Mouse (Mus musculus) thymus, postnatal 4 days (tissue): ENCODE measurements around the gene Shb.

Source experiments
- DNase-seq: peaks from one replicate; pipeline ENCODE4 v3.0.0; 2021

Gene Shb

DNA sequence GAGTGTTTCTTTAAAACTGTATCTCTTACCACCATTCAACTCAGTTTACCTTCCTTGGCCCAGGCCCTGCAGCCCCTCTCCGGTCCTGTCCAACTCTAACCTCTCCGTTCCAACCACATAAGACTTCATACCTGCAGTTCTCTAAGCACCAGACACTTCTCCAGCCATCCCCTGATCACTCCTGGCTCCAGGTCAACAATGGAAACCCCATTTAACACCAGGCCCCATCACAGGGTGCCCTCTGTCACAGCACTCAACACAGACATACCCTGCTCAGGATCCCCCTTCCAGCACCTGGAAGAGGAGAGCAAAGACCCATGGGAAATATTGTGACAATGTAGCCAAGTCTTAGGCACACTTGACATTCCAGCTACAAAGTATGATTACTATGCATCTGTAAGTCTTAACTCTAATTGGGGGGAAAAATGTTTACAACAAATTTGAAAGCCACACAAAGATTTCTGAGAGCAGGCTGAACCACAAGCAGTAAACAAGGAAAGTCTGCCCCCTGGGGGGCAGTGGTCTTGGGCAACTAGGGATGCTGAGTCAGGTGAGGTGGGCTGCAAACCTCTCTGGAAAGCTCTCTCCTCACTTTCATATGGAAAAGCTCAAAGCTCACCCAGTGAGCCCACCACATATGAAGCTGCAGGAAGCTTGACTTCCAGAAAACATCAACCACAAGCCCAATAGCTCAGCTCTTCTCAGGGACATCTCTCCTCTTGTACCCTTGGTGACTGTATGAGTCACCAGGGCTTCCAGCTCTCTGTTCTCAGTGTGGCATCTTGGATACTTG lies 4.5 kb downstream of the Shb start:
- peak; percentile 53 for DNase-seq

DNA sequence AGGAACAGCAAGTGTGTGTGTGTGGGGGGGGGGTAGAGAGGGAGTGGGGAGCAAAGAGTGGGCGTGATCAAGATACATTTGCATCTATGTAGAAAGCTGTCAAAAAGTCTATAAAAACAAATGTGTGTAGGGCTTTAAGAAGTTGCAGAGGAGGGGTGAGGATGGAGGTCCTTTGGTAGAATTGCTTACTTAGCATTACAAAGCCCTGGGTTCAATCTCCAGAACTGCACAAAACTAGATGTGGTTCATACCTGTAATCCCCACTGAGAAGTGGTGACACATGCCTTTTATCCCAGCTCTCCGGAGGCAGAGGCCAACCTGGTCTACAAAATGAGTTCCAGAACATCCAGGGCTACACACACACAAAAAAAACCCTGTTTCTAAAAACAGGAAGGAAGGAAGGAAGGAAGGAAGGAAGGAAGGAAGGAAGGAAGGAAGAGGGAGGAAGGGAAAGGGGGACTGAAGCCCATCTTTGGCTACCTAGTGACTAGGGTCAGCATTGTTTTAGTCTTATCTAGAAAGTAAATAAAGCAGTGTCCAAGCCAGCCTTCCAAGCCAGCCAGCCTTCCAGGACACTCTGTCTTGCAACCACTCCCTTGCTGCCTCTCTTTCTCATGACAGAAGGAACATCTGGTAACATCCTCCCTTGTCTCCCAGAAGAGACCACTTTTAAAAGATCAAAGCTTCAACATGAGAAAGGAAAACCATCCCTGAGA lies 5.3 kb downstream of the Shb start:
- DNase-seq = no peak

DNA sequence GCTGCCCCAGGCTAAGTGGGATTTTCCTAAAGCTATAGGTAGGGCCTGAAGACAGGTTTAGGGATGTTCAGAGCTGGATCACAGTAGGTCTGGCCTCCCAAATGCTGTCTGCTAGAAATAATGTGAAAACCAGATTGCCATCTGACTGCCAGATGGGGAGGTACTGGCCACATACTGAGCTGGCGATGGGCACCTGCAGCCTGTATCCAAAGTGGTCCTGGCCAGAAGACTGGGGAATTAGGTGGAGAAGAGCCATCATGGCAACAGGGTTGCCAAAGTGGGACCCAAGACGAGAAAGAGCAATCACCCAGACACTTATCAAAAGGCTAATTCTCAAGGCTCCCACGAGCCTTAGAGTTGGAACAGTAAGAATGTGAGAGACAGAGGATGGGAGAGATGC lies 6.1 kb downstream of the Shb start:
- no peak for DNase-seq

DNA sequence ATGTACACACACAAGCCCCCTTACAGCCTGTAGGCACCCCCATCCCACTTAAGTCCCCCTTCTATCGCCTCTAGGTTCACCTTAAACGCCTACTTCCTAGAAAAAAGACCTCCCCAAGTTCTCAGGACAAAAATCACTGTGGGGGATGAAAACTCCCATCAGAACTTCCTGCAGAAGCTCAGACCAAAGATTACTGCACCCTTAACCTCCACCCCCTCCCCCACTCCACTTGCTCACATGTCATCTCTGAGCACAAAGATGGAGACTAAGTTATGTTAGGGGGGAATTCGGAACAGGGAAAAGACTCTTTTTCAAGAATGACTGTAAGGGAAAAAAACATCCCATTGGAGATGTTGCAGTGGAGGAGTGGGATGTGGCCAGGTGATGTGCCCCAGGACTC lies 6.7 kb downstream of the Shb start:
- DNase-seq = no peak

DNA sequence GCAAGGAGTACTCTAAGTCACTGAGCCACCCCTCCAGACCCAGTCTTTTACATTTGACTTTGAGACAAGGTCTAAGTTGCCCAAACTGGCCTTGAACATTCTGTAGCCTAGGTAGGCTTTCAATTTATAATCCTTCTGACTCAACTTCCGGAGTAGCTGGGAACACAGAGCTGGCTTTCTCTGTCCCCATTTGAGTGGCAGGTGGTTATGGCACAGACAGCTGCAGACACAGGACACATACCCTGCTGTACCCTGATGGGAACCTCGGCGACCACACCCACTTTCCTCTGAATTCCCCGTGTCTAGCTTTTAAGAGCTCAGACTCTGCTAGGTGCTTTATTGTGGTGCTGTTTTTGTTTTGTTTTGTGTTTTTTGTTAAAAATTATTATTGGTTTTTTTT lies 7.7 kb downstream of the Shb start:
- DNase-seq = no peak

DNA sequence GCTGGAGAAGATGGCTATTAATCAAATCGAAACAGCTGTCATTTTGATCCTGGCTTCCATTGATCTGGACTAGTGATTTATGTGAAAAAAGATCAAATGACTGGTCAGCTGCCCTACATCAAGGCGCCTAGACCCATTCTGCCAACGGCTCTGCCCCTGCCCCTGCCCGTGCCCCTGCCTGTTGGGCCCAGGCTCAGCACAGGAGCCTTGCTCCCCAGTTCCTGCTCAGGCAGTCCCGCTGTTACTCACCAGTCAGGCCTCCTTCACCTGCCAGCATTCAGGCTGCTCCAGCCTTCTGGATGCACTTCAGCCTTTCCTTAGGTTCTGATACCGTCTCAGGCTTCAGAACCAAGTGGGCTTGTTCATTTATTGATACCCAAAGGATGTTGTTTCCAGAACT lies 8.9 kb downstream of the Shb start:
- DNase-seq = no peak

DNA sequence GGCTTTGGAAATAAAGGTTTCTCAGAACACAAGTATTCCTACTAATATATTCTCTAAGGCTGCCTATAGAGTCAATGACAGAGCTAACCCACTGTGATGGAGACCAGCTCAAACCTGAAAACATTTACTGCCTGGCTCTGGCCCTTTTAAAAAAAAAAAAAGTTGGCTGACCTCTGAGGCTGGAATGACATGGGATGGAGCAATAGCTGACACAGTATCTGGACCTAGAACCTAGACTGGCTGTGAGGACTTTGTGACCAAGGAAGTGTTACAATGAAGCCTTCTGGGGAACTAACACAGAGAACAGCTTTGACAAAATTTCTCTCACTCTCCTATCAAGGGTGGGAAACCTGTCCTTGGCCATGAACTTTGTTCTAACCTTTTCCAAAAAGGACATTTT lies 9.3 kb downstream of the Shb start:
- DNase-seq = no peak

DNA sequence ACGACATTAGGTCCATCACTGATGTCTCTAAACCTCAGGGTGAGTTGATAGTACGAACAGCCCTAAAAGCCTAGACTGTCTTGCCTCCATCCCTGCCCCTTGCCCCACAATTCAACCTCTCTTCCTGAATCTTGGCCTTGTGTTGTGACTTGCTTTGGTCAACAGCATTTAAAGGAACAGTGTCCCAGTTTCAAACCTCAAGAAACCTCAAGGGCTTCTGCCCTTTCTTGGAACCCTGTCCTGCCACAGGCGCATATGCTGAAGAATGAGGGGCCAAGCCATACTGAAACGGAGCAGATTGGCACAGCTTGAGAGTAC lies 9.7 kb downstream of the Shb start:
- DNase-seq = no peak

DNA sequence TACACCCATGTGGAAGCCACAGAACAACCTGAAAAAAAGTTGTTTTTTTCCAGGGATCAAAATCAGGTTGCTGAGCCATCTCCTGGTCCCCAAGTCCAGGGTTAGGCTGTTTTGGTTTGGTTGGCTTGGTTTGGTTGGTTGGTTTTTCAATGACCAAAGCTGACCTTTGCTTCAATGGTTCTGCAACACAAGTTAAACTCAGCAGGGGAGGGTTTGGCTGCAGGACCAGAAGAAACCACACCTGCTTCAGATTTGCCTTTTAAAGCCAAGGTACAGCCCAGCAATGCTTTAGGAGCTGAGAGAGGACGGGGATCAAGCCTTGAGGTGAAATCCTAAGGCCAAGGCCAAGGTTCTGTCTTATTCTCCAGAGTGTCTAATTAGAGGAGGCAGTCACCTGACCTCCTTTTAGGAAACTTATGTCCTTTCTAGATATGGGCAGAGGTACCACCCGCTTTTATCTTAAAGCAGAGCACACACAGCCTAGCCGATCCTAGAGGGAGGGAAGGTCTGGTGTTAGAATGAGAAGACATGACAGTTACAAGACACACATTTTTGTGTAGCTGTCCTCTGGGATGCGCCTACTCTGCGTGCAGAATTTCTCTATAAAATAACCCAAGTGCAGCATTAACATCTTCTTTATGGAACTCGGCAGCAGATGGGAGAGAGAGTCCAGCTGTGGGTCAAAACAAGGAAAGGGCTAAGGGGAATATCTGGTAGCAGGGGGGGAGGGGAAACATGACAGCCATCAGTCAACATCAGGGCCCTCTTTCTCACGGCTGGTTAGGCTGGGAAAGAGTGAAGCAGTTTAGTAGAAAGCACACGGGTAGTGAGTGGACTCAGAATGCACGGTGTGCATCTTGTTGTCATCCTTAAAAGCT lies 10.3 kb downstream of the Shb start:
- no peak for DNase-seq

DNA sequence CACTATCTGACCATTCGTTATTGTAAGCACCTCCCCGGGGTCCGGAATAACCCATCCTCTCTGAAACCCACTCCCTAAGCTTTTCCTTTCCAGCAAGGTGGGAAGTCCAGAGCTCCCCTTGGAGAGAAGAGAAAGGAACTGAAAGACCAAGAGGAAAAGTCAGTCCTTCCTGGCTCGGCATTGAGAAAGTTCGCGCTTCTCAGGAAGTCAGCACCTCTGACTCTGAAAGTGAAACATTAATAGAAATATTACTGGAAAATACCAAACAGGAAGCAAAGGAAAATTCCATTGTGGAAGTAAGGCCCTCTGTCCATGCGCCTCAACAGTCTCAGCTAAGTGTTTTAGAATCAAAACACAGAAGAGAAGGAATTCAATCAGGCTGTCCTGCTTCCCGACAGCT lies 11.9 kb downstream of the Shb start:
- DNase-seq = no peak

DNA sequence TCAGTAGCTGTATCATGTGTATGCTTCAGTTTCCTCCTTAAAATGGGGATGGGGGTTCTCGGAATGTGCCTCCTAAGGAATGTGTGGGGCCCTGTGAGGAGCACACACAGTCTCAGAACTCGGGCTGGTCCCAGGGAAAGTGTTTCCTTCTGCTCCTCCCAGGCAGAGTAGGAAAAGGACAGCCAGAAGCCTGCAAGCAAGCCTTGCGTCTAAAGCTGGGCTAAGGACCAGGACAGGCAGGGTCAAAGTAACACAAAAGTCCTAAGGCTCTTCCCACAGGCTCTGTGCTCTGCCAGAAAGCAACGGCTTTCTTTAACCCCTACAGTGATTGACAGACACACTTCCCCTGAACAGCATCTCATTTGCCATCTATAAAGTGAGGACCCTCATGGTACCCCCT lies 14.9 kb downstream of the Shb start:
- no peak for DNase-seq

DNA sequence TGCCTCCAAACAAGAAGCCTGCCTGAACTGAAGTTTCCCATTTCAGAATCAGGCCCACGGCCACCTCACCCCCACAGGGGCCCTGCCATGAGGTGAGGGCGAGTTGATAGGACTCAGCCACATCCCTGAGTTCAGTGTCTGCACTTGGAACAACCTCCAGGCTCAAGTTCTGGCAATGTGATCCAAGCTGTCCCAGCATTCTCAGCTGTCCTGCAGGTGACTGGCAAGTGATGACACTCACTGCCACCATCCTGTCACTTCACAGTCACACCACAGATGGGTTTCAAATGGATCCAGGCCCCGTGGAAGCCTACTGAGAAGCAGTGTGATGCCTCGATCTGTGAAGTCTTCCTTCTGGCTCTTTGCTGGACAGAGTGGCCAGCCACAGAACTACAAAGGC lies 16.4 kb downstream of the Shb start:
- no peak for DNase-seq

DNA sequence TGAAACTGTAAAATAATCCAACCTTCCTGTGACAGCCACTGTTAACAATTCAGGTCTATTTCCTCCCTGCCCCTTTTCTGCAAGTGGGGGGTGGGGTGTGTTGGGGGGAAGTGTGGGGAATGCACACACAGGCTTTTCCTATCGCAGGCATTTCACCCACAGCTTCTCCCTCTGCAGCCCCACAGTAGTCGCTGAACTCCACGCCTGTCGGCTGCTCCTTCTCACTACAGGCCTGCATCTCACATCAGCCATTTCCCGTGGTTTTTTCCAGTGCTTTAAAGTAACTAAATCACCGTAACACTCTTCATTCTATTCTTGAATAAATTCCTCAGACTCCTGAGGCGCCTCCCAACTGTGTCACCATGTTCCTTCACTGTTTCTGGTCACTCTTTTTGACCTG lies 17.9 kb downstream of the Shb start:
- DNase-seq = no peak

DNA sequence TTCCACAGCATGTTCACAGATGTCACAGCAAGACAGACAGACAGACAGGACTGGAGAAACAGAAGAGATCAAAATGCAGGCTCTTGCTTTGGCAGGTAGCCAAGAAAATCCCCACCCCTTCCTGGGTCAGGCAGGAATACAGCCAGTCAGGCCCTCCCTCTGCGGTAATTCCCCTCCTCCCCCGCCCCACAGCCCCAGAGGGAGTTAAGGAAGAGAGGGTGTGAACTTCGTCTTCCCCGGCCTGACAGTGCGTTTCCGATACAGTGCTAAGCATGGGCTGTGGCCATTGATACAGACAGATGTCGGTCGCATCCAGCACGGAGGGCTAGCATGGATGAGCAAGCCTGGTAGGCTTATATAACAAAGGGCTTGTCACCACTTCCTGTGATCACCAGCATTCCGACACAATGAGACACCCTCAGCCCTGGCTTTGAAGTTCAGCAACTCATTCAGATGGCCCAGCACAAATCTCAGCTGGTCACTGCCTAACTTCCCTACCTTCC lies 18.4 kb downstream of the Shb start:
- peak; percentile 25 for DNase-seq

DNA sequence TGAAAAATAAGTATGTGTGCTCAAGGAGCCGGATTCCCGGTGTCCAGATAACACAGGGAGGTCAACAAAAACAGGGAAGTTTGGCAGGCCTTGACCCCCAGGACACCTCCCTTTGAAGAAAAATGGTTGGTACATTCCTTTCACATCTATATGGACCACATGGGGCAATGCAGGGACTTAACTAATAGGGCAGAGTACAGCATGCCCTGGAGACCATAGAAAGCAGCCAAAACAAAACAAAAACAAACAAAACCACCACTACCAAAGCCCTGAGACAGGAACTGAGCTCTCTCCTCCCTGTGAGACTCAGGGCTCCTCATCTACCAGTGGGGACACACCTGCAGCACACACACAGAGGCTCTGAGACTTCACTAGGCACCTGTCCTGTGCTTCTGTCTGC lies 18.9 kb downstream of the Shb start:
- no peak for DNase-seq

DNA sequence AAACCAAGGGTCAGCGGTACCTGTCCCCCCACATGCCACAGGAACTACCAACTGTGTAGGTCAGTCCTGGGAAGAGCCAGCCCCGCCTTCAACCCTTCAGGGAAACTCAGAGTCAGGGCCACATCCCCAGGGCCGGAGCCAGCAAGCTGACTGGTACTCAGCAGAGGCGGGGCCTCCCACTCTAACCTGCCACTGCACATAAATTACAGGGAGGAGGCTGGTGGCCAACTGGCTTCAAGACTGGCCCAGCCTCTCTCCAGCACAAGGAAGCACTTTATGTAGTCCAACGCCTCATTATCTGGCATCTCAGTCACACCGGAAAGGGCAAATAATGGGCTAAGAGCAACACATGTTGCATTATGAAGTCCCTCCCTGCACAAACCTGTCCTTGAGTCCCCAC lies 22.1 kb downstream of the Shb start:
- DNase-seq = no peak

DNA sequence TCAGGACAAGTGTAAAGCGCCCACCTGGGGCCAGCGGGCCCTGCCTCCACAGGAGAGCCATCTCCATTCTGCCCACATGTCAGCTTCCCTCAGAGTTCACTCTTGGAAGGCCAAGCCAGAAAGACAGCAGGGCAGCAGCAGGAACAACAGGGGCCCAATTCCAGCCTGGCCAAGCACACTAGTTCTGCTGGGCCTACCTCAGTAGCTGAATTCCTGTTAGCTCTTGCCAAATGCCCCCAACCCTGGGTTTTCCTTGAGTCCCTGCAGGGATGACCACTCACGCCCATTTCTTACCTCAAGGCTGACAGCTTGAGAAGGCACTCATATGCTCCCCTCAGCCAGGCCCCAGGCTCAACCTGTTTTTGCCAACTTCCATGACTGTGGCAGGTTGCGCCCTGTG lies 22.9 kb downstream of the Shb start:
- DNase-seq = no peak

DNA sequence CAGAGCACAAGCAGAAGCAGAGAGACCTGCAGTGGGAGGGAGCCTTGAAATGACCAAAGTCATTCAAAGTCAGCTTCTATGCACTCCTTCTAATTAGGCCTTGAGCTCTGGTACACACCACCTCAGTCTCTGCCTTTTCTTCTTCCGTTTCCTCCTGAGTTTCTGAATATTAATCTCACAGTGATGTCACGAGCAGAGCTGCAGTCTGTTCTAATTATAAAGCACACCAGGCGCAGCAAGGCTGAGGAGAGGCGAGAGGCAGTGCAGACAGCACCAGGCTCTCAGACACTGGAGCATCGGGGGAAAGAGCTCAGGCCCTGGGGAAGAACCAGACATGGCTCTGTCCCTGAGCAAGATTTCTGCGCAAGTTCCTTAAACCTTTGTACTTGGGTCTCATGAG lies 23.8 kb downstream of the Shb start:
- DNase-seq = no peak

DNA sequence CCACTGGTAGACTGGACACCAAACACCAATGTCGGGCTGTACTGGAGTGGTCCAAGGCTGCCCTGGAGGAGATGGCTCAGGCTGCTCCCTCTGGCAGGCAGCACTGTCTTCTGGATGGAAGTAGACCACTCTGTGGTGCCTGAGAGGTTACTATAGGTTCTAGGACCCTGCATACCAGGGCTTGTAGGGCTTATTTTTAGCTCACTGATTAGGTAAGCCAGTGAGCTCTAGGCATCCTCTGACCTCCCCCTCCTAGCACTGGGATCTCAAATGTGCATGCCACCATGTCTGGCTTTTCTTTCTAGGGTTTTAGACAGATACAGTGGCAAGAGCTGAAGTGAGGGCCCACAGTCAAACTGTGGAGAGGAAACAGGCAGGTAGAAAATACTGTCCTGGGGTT lies 24.8 kb downstream of the Shb start:
- DNase-seq = no peak

DNA sequence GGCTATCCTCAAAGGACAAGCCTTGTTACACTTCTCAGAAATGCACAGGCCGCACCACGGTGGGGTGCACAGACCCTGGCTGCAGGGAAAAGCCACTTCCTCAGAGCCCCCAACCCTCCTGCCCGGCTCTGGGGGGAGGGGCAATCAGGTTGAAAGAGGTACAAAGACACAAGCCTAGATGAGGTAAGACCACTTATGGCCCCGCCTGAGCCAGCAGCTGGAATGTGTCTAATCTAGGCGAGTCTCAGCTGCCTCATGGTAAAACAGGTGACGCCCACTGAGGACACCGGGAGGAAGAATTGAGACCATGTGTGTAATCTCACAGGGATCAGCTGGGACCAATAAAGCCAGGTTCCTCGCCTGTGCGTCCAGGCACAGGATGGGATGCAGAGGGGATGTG lies 25.2 kb downstream of the Shb start:
- DNase-seq = no peak

DNA sequence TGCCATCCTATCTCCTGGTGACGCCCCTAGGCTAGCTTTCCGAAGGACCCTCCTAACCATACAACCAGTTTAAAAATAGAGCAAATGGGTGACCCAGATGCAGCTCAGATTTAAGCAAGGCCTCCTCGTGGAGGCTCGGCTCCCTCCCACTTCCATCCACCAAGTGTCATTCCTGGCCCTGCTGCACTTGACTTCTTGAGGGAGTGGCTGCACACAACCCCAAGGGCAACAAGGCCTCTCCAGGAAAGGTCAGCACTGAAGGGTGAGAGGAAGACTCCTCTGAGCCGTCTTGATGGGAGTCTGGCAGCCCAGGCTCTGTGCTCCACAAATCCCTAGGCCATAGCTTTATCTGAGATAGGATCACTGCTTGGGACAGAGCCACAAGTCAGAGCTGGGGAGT lies 25.7 kb downstream of the Shb start:
- DNase-seq = no peak

DNA sequence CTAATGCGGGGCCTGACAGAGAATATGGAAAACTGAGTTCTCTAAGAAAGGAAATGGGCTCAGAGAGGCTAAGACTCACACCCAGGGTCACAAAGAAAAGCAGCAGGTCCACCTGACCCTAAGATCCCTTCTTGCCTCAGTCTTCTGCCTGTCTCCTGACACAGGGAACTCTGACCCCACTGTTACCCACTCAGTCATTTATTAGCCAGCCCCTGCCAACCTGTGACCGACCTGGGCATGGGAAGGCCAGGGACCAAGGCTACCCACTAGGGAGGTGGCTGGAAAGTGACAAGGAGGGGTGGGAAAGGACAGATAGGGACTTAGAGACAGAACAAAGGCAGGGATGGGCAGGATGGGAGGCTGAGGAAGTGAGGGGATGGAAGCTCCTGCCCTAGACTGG lies 26.6 kb downstream of the Shb start:
- DNase-seq = no peak

DNA sequence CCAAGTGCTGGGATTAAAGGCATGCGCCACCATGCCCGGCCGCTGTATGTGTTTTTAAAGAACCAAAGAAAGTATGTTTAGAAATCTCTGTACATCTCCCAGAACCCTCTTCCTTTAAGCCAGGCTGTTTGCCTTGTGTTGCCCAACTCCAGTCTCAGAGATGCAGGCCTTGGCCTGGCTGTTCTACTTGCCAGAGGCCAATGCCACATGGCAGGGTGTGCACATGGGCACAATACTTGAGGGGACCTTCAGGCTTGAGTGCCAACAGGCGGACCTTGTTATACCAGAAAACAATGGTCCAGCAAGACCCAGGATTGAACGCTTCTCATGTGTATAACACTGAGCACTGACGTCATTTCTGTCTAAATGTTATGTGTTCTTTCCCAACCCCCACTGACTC lies 27.1 kb downstream of the Shb start:
- DNase-seq = no peak

DNA sequence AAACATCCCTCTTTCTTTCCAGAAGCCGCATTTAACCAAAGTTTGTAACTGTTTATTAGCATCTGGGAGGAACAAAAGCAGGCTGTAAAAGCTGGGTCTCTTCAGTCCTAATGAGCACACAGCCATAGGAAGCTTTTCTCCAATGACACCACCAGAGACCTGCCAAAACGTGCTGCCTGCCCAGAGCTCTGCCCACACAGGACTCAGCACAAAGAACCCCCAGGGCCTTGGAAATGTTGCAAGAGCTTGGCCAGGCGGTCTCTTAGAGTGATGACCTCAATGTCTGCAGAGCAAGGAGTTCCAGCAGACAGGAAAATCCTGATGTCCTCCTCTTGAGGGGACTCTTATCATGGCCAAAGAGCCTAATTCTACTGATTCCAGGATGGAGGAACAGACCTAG lies 28.5 kb downstream of the Shb start:
- no peak for DNase-seq
